Mouse (Mus musculus) right cerebral cortex, adult 18-20 months (tissue): ENCODE results near the gene Tll2.

ENCODE experiments used
- DNase-seq: peaks from one replicate; pipeline ENCODE4 v3.0.0; 2022; ENCODE audit warnings: mixed read lengths

Tll2 gene

DNA sequence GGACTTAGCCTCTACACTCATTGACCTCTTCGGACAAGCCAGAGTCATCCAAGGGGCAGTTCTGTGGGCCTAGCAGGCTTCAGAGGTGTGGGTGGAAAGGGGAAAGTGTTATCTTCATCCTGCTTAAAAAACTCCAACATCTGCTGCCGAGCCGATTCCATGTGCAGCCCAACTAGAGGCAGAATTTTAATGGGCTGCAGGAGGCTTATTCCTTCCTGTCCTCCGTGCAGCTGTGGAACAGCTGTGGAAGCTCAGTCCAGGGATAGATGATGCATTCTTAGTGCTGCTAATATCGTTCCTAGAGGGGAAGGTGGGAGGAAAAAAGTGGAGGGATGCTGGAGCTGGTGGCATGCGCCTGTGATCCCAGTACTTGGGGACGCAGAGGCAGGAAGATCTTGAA lies 52.0 kb downstream of the Tll2 start:
- no peak for DNase-seq

- DNase-seq = no peak
Observed at GRCm38 (mm10) chr19:41152462-41152861, 54.2 kb downstream of the Tll2 start.

DNA sequence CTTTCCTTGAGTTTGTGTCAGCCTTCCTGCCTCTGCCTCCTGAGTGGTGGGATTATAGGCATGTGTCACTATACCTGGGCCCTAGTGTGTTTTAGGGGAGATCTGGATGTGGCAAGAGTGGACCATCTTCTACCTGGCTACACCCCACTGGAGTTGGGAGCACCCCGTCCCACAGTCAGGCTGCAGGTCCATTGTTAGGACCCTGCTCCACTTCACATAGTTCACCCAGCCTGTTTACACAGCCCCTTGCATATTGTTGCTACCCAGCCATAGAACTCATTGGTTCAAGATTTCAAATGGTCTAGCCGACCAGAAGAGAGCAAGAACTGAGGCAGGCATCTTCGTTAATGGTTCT lies 54.6 kb downstream of the Tll2 start:
- DNase-seq = no peak

DNA sequence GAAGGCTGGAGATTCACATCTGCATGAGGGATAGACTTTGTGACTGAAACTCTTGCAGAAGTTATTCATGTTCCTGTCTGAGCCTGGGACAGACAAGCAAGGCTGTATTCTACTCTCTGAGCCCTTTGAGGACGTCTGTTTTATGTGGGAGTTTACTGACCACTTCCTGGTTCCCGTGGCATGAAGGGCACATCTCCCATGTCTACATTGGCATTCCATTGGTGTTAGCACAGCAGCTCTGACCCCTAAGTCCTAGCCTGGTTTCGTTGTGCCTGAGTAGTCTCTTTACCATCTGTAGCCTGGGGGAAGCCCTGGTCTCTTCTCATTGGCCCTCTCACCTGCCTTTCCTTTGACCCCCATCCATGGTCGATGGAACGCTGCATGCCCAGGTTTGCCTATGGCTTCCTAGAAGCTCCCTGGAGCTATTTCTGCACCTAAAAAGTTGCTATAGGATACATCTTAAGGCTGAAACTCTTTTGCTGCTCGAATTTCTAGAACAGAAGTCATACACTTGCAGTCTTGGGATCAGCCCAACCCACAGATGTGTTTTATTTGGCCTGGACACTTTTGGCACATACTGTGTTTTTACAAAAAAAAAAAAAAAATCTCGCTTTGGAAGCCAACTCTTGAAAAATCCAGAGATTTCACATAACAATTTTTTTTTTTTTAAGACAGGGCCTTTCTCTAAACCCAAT lies 55.2 kb downstream of the Tll2 start:
- peak; percentile 9 for DNase-seq

DNA sequence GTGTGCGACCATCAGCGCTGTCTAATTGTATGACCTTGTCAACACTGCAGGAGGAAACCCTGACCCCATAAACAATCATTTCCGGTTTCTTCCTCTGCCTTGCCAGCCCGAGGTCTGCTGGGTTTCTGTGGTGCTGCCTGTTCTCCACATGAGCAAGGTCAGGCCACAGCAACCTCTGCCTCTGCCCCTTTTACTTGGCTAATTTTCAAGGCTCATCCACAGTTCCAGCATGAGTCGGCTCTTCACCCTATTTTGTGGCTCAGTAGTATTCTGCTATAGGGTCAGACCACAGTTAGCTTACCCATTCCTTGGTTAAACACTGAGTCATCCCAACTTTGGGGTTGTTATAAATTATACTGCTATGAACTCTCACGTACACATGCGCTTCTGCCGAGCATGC lies 65.7 kb downstream of the Tll2 start:
- DNase-seq = no peak

- no peak for DNase-seq
Observed at GRCm38 (mm10) chr19:41139629-41140028, 67.0 kb downstream of the Tll2 start.

GRCm38 (mm10) chr19:41123009-41123408 lies 83.6 kb downstream of the Tll2 start:
- no peak for DNase-seq

GRCm38 (mm10) chr19:41119924-41120323 lies 86.7 kb downstream of the Tll2 start:
- peak; percentile 79 for DNase-seq

DNA sequence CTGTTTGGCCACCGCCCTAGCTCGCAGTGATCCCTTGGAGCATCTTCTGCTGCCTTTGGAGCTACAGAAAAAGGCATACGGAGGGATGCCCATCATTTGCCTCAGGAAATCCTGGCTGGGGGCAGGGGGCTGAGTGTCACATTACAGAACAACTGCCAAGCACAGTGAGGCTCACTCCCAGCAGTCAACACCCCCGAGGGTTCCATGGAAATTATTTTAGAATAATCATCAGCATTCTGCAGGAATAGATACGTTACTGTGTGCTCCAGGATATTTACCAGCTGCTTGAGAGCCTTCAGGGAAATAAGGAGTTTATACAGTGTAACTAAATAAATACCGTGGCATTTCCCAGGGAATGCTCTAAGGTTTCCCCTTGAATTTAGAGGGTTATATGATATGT lies 88.3 kb downstream of the Tll2 start:
- DNase-seq = no peak

- no peak for DNase-seq
Observed at GRCm38 (mm10) chr19:41117334-41117733, 89.3 kb downstream of the Tll2 start.

- no peak for DNase-seq
Observed at GRCm38 (mm10) chr19:41114611-41115010, 92.0 kb downstream of the Tll2 start.

DNA sequence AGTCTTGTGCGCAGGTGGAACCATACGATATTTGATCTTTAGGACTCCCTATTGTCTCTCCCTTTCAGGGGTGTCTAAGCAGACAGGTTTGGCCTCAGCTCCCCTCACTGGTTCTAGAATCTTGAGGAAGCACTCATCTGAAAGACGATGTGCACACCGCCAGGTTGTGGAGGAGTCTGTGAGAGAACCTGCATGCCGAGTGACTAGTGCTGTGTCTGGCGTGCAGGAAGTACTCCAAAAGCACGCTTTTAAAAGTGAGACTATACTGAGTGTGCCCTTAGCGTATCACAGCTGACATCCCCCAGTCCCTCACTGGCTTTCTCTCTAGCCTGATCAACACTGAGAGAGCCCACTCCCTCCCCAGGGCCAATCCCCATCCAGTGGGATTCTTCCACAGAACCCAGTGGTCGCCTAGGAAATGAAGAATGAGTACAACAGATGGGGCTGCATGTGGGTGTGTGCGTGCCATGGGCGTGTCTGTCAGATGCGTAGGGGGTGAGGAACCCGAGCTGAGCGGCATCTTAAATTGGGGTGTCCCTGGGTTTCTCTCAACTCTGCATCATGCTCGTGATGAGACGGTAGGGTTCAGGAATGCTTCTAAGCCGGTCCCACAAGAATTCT lies 92.6 kb downstream of the Tll2 start:
- peak; percentile 39 for DNase-seq

DNA sequence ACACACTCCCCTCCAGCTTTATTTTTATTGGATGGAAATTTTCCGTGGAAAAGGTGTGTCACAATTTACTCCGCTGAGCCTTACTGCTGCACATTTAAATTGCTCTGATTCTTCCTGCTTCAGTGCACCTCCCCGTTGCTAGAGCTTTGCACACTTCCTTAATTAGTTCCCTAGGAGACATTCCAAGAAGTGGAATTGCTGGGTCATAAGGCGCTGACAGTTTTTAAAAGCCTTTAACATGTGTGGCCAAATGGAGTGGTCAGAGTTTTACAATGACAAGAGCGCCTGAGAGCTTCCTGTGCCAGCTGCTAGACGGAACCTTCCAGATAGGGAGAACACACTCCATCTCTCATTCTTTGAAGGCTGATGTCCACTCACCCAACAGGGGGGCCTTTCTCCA lies 94.0 kb downstream of the Tll2 start:
- DNase-seq = no peak

- DNase-seq = no peak
Observed at GRCm38 (mm10) chr19:41109991-41110390, 96.6 kb downstream of the Tll2 start.

DNA sequence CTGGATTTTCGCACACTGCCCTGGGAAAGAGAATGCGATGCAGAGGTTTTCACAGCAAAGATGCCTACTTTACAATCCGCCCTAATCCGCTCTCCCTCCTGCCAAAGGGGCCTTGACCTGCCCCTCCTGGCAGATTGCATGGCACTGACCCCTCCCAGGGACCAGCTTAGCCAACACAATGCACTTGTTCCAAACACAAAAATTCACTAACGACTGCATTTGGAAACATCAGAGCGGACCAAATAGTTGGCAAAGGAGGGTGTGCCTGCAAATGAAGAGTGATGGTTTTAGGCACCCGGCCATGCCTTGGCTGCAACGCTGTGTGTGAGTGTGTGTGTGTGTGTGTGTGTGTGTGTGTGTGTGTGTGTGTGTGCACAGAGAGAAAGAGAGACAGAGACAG lies 97.1 kb downstream of the Tll2 start:
- DNase-seq = no peak

DNA sequence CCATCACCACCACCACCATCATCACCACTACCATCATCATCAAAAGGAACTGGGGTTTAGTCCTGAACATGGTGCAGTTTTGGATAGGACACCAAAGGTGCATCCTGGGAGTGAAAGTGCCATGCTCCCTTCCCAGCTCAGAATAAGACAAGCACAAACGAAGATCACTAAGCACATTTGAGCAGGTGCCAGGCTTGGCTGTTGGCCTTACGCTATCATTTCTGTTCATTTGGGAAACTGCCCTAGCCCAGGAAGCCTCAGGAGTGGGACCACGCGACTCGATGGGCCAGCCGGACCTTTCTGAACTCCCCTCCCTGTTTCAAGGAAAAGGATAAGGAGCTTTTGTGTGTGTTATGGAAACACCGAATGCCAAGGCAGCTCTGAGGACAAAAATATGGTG lies 98.0 kb downstream of the Tll2 start:
- no peak for DNase-seq

DNA sequence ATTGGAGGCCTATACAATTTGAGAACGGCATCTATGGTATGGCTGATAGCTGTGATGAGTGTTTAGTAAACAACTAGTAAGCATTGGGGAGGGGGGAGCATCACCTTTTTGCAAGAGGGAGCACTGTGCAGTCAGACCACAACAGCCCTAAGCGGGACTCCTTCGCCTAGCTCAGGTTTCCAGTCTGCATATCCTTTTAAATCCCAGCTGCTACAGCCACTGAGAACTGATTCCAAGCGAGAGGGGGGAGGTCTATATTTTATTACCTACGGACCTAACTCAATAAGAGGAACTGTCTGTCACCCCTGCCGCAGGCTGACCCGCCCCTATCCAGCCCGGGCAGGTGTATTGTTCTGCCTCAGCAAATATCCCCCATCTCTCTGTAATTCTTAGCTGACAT lies 99.1 kb downstream of the Tll2 start:
- DNase-seq = no peak

GRCm38 (mm10) chr19:41104922-41105321 lies 101.7 kb downstream of the Tll2 start:
- DNase-seq = no peak

GRCm38 (mm10) chr19:41101390-41101789 lies 105.2 kb downstream of the Tll2 start:
- peak; percentile 71 for DNase-seq

GRCm38 (mm10) chr19:41100863-41101262 lies 105.8 kb downstream of the Tll2 start:
- no peak for DNase-seq

GRCm38 (mm10) chr19:41097038-41097437 lies 109.6 kb downstream of the Tll2 start:
- no peak for DNase-seq

- no peak for DNase-seq
Observed at GRCm38 (mm10) chr19:41091901-41092300, 114.7 kb downstream of the Tll2 start.

DNA sequence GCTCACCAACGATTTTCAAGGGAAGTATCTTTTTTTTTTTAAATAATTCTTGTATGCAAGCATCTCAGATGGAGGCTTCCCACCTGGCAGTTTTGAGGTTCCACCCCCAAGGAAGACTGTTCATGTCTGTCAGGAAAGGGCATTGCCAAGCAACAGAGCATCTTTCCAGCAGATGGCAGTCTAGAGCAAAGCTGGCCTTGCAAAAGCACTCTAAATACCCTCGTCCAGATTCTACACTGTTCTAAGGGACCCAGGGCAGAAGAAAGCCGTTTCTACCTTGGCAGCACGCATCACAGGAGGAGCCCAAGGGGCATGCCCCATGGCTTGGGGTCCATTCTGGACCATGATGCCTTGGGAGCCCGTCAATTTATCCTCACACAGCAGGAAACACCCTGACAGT lies 116.8 kb downstream of the Tll2 start:
- DNase-seq = peak; percentile 52

- no peak for DNase-seq
Observed at GRCm38 (mm10) chr19:41088491-41088890, 118.1 kb downstream of the Tll2 start.

- no peak for DNase-seq
Observed at GRCm38 (mm10) chr19:41087901-41088300, 118.7 kb downstream of the Tll2 start.
